Mouse (Mus musculus): ENCODE measurements at regions not wholly inside any gene's neighbourhood (a gene's known extent, or its start where the extent isn't known, plus 50 kb on each side); places are given as distances from the start of the nearest gene placed in this dataset.
A peak's percentile ranks its signal among the peaks of the same experiment; 100 is the strongest.
"Not testable (repeated sequence)": the region's sequence is repeated elsewhere in the genome, so short reads cannot be mapped to it uniquely, and the experiment has no call there.

- DNase-seq (ENCODE audit: extremely low read depth, low read depth), result no peak
Observed at GRCm38 (mm10) chr19:32969213-32969776, 212.0 kb downstream of the Pten start.

- DNase-seq (ENCODE audit: extremely low read depth, low read depth), result no peak
Observed at GRCm38 (mm10) chr19:32972116-32972515, 214.8 kb downstream of the Pten start.

- no peak for DNase-seq (ENCODE audit: extremely low read depth, low read depth)
Observed at GRCm38 (mm10) chr19:32973130-32973529, 215.8 kb downstream of the Pten start.

GRCm38 (mm10) chr19:32974778-32975240 is 217.5 kb downstream of the Pten start:
- DNase-seq (ENCODE audit: extremely low read depth, low read depth), result no peak

- DNase-seq (ENCODE audit: extremely low read depth, low read depth), result no peak
Observed at GRCm38 (mm10) chr19:32975303-32975702, 218.0 kb downstream of the Pten start.

GRCm38 (mm10) chr19:32976507-32976906 is 219.2 kb downstream of the Pten start:
- DNase-seq (ENCODE audit: extremely low read depth, low read depth), result no peak

- DNase-seq (ENCODE audit: extremely low read depth, low read depth), result peak; percentile 66
Observed at GRCm38 (mm10) chr19:32978037-32978745, 220.9 kb downstream of the Pten start.

GRCm38 (mm10) chr19:32980142-32980541 is 222.8 kb downstream of the Pten start:
- DNase-seq (ENCODE audit: extremely low read depth, low read depth), result no peak

GRCm38 (mm10) chr19:32988713-32989112 is 231.4 kb downstream of the Pten start:
- no peak for DNase-seq (ENCODE audit: extremely low read depth, low read depth)

GRCm38 (mm10) chr19:32989346-32989745 is 232.0 kb downstream of the Pten start:
- DNase-seq (ENCODE audit: extremely low read depth, low read depth), result no peak

GRCm38 (mm10) chr19:32990576-32990975 is 233.3 kb downstream of the Pten start:
- no peak for DNase-seq (ENCODE audit: extremely low read depth, low read depth)

- no peak for DNase-seq (ENCODE audit: extremely low read depth, low read depth)
Observed at GRCm38 (mm10) chr19:32998576-32999170, 241.4 kb downstream of the Pten start.

GRCm38 (mm10) chr19:33007582-33007981 is 250.3 kb downstream of the Pten start:
- DNase-seq (ENCODE audit: extremely low read depth, low read depth), result no peak

- DNase-seq (ENCODE audit: extremely low read depth, low read depth), result no peak
Observed at GRCm38 (mm10) chr19:33008076-33008475, 250.8 kb downstream of the Pten start.

GRCm38 (mm10) chr19:33008794-33009193 is 251.5 kb downstream of the Pten start:
- DNase-seq (ENCODE audit: extremely low read depth, low read depth), result peak; percentile 60

- DNase-seq (ENCODE audit: extremely low read depth, low read depth), result no peak
Observed at GRCm38 (mm10) chr19:33010886-33011446, 253.7 kb downstream of the Pten start.

- DNase-seq (ENCODE audit: extremely low read depth, low read depth), result not testable (repeated sequence)
Observed at GRCm38 (mm10) chr19:33014879-33015278, 257.6 kb downstream of the Pten start.

GRCm38 (mm10) chr19:33021161-33021560 is 263.9 kb downstream of the Pten start:
- no peak for DNase-seq (ENCODE audit: extremely low read depth, low read depth)

GRCm38 (mm10) chr19:33022839-33023428 is 265.6 kb downstream of the Pten start:
- no peak for DNase-seq (ENCODE audit: extremely low read depth, low read depth)

- DNase-seq (ENCODE audit: extremely low read depth, low read depth), result no peak
Observed at GRCm38 (mm10) chr19:33029688-33030444, 272.6 kb downstream of the Pten start.

- peak; percentile 2 for DNase-seq (ENCODE audit: extremely low read depth, low read depth)
Observed at GRCm38 (mm10) chr19:33040512-33040911, 283.2 kb downstream of the Pten start.
